Mouse (Mus musculus) forelimb bud, embryonic 11.5 days (tissue): Measurements from ENCODE around the gene Fam110c.
"Not testable (repeated sequence)": the region's sequence is repeated elsewhere in the genome, so short reads cannot be mapped to it uniquely, and the experiment has no call there.

ENCODE experiments used
- DNase-seq: peaks from one replicate; pipeline ENCODE4 v3.0.0-alpha.2; 2012; ENCODE audit warnings: low read depth, low spot score

Fam110c gene

GRCm38 (mm10) chr12:31073412-31074354 is at the start of gene Fam110c:
Gene Fam110c (plus strand): TSS chr12:31073861.
- no peak for DNase-seq

- peak; percentile 91 for DNase-seq
These were observed 47.2 kb upstream of the Fam110c start for GRCm38 (mm10) chr12:31026423-31026822.

GRCm38 (mm10) chr12:31052066-31052465 is 21.6 kb upstream of the Fam110c start:
- DNase-seq: no peak

- DNase-seq: no peak
These were observed 17.3 kb upstream of the Fam110c start for GRCm38 (mm10) chr12:31056291-31056864.

- peak; percentile 39 for DNase-seq
These were observed 14.2 kb upstream of the Fam110c start for GRCm38 (mm10) chr12:31059393-31059853.

GRCm38 (mm10) chr12:31060245-31060644 is 13.4 kb upstream of the Fam110c start:
- DNase-seq: no peak

GRCm38 (mm10) chr12:31071222-31071621 is 2.4 kb upstream of the Fam110c start:
- no peak for DNase-seq

GRCm38 (mm10) chr12:31074355-31074786 is 710 bp downstream of the Fam110c start:
- DNase-seq: not testable (repeated sequence)

- peak; percentile 40 for DNase-seq
These were observed 1.3 kb downstream of the Fam110c start for GRCm38 (mm10) chr12:31074839-31075538.

GRCm38 (mm10) chr12:31077020-31077419 is 3.4 kb downstream of the Fam110c start:
- DNase-seq: no peak

GRCm38 (mm10) chr12:31078030-31078429 is 4.4 kb downstream of the Fam110c start:
- no peak for DNase-seq

- DNase-seq: no peak
These were observed 6.7 kb downstream of the Fam110c start for GRCm38 (mm10) chr12:31080352-31080751.

GRCm38 (mm10) chr12:31080890-31081554 is 7.4 kb downstream of the Fam110c start:
- no peak for DNase-seq

GRCm38 (mm10) chr12:31083007-31083406 is 9.3 kb downstream of the Fam110c start:
- DNase-seq: no peak

GRCm38 (mm10) chr12:31083407-31083806 is 9.7 kb downstream of the Fam110c start:
- DNase-seq: no peak

GRCm38 (mm10) chr12:31087060-31087459 is 13.4 kb downstream of the Fam110c start:
- DNase-seq: no peak

- DNase-seq: no peak
These were observed 16.7 kb downstream of the Fam110c start for GRCm38 (mm10) chr12:31090401-31090800.

GRCm38 (mm10) chr12:31090882-31091640 is 17.4 kb downstream of the Fam110c start:
- DNase-seq: no peak

GRCm38 (mm10) chr12:31092481-31092880 is 18.8 kb downstream of the Fam110c start:
- DNase-seq: no peak

- DNase-seq: no peak
These were observed 23.5 kb downstream of the Fam110c start for GRCm38 (mm10) chr12:31097185-31097584.

GRCm38 (mm10) chr12:31101190-31101589 is 27.5 kb downstream of the Fam110c start:
- no peak for DNase-seq
